Mouse (Mus musculus) liver, embryonic 11.5 days (tissue): ENCODE measurements at regions not wholly inside any gene's neighbourhood (a gene's known extent, or its start where the extent isn't known, plus 50 kb on each side); places are given as distances from the start of the nearest gene placed in this dataset.

ENCODE experiments used
- ATAC-seq: fragments of 200-750 bp; cut with Nextera tagmentation; replicated peaks from 2 replicates; pipeline ENCODE4 v1.8.0; 2017; ENCODE audit warnings: moderate number of reproducible peaks, mild to moderate bottlenecking, moderate TSS enrichment, moderate library complexity; ENCODE audit not compliant: low FRiP score
- DNase-seq: peaks from one replicate; pipeline ENCODE4 v3.0.0-alpha.2; 2017; ENCODE audit warnings: low spot score
- H3K27ac ChIP-seq: fragments of 300-500 bp; sonication (generic); 2 replicates; pipeline ENCODE4 v1.5.1; 2014; ENCODE audit warnings: mild to moderate bottlenecking, low read depth, low read length, control low read depth
- H3K27me3 ChIP-seq: fragments of 300-500 bp; sonication (generic); replicated peaks from 2 replicates; pipeline ENCODE4 v1.6.1; 2014; ENCODE audit warnings: low read length, mixed read lengths; ENCODE audit not compliant: control insufficient read depth, insufficient read depth
- H3K36me3 ChIP-seq: fragments of 300-500 bp; sonication (generic); 2 replicates; pipeline ENCODE4 v1.6.1; 2014; ENCODE audit warnings: mild to moderate bottlenecking, low read length, moderate library complexity, mixed read lengths; ENCODE audit not compliant: control insufficient read depth, insufficient read depth
- H3K4me1 ChIP-seq: fragments of 300-500 bp; sonication (generic); replicated peaks from 2 replicates; pipeline ENCODE4 v1.6.1; 2014; ENCODE audit warnings: low read length, mixed read lengths; ENCODE audit not compliant: control insufficient read depth, insufficient read depth
- H3K4me2 ChIP-seq: fragments of 300-500 bp; sonication (generic); 2 replicates; pipeline ENCODE4 v1.6.1; 2014; ENCODE audit warnings: mild to moderate bottlenecking, control low read depth, moderate library complexity
- H3K4me3 ChIP-seq: fragments of 300-500 bp; sonication (generic); 2 replicates; pipeline ENCODE4 v1.5.1; 2014; ENCODE audit warnings: low read depth, low read length, control low read depth
- H3K9ac ChIP-seq: fragments of 300-500 bp; sonication (generic); 2 replicates; pipeline ENCODE4 v1.6.1; 2014; ENCODE audit warnings: low read depth, low read length, control low read depth
- H3K9me3 ChIP-seq: fragments of 300-500 bp; sonication (generic); 2 replicates; pipeline ENCODE4 v1.6.1; 2016; ENCODE audit warnings: low read length, inconsistent platforms, mixed read lengths; ENCODE audit not compliant: control insufficient read depth
- WGBS: fragments of 180-500 bp; shearing (Covaris S2); extraction: QIAGEN DNeasy Blood & Tissue Kit; methylation state at CpG from one replicate; pipeline ENCODE4 v1.1.7; 2014; 5-methylcytosine and 5-hydroxymethylcytosine counted together

GRCm38 (mm10) chr13:71231182-71231581, 389.6 kb upstream of the Adamts16 start:
- H3K4me2 ChIP-seq, result no peak overlapping the region
- H3K27ac ChIP-seq, result no peak overlapping the region
- DNase-seq, result no peak
- H3K4me3 ChIP-seq, result no peak overlapping the region
- no peak for ATAC-seq
- no peaks in the 10 kb centered on the region for H3K9me3 ChIP-seq
- H3K27me3 ChIP-seq, result no peaks in the 10 kb centered on the region
- H3K4me1 ChIP-seq, result no peaks in the 10 kb centered on the region
- H3K36me3 ChIP-seq, result no peaks in the 10 kb centered on the region
- WGBS, result 80% methylated on average over 5 of the region's 5 CpGs
- H3K9ac ChIP-seq, result no peak overlapping the region

GRCm38 (mm10) chr13:71214776-71215175, 373.2 kb upstream of the Adamts16 start:
- Histone ChIP-seq H3K4me3 (no peak overlapping the region), H3K9me3 (no peaks in the 10 kb centered on the region), H3K9ac (no peak overlapping the region), H3K4me1 (no peaks in the 10 kb centered on the region), H3K4me2 (no peak overlapping the region), H3K27ac (no peak overlapping the region), H3K27me3 (no peaks in the 10 kb centered on the region), H3K36me3 (no peaks in the 10 kb centered on the region)
- DNase-seq (no peak), ATAC-seq (no peak)
- 63% methylated on average over 5 of the region's 5 CpGs for WGBS

- Histone ChIP-seq H3K4me2 (no peak overlapping the region), H3K9me3 (no peaks in the 10 kb centered on the region), H3K36me3 (no peaks in the 10 kb centered on the region), H3K27me3 (no peaks in the 10 kb centered on the region), H3K4me1 (no peaks in the 10 kb centered on the region), H3K9ac (no peak overlapping the region), H3K27ac (no peak overlapping the region), H3K4me3 (no peak overlapping the region)
- WGBS, result 72% methylated on average over 4 of the region's 4 CpGs
- DNase-seq (no peak), ATAC-seq (no peak)
Observed at GRCm38 (mm10) chr13:71211363-71211762, 369.8 kb upstream of the Adamts16 start.

GRCm38 (mm10) chr13:71210658-71211251, 369.1 kb upstream of the Adamts16 start:
- no peaks in the 10 kb centered on the region for H3K36me3 ChIP-seq
- WGBS, result 50% methylated on average over 7 of the region's 7 CpGs
- DNase-seq (no peak), ATAC-seq (0 out of 2 replicates have a peak, but pooled peaks have one; percentile 23)
- H3K27ac ChIP-seq, result no peak overlapping the region
- H3K4me3 ChIP-seq, result no peak overlapping the region
- H3K9me3 ChIP-seq, result no peaks in the 10 kb centered on the region
- H3K4me1 ChIP-seq, result no peaks in the 10 kb centered on the region
- no peaks in the 10 kb centered on the region for H3K27me3 ChIP-seq
- H3K9ac ChIP-seq, result no peak overlapping the region
- H3K4me2 ChIP-seq, result no peak overlapping the region

- no peak overlapping the region for H3K4me3 ChIP-seq
- no peaks in the 10 kb centered on the region for H3K4me1 ChIP-seq
- DNase-seq, result no peak
- ATAC-seq, result no peak
- WGBS, result 42% methylated on average over 3 of the region's 3 CpGs
- H3K27ac ChIP-seq, result no peak overlapping the region
- H3K4me2 ChIP-seq, result no peak overlapping the region
- H3K36me3 ChIP-seq, result no peaks in the 10 kb centered on the region
- no peaks in the 10 kb centered on the region for H3K27me3 ChIP-seq
- no peak overlapping the region for H3K9ac ChIP-seq
- no peaks in the 10 kb centered on the region for H3K9me3 ChIP-seq
Observed at GRCm38 (mm10) chr13:71205708-71206107, 364.1 kb upstream of the Adamts16 start.

GRCm38 (mm10) chr13:71200656-71201055, 359.0 kb upstream of the Adamts16 start:
- Histone ChIP-seq H3K9ac (no peak overlapping the region), H3K27me3 (no peaks in the 10 kb centered on the region), H3K9me3 (no peaks in the 10 kb centered on the region), H3K4me2 (no peak overlapping the region), H3K27ac (no peak overlapping the region), H3K4me3 (no peak overlapping the region), H3K4me1 (no peaks in the 10 kb centered on the region), H3K36me3 (no peaks in the 10 kb centered on the region)
- no peak for ATAC-seq
- 58% methylated on average over 3 of the region's 3 CpGs for WGBS
- DNase-seq, result no peak

GRCm38 (mm10) chr13:71195675-71196074, 354.1 kb upstream of the Adamts16 start:
- no peaks in the 10 kb centered on the region for H3K36me3 ChIP-seq
- H3K4me2 ChIP-seq, result no peak overlapping the region
- ATAC-seq (no peak), DNase-seq (no peak)
- no peaks in the 10 kb centered on the region for H3K4me1 ChIP-seq
- 85% methylated on average over 4 of the region's 4 CpGs for WGBS
- no peaks in the 10 kb centered on the region for H3K9me3 ChIP-seq
- H3K27me3 ChIP-seq, result no peaks in the 10 kb centered on the region
- H3K27ac ChIP-seq, result no peak overlapping the region
- no peak overlapping the region for H3K9ac ChIP-seq
- H3K4me3 ChIP-seq, result no peak overlapping the region

GRCm38 (mm10) chr13:71184500-71184899, 342.9 kb upstream of the Adamts16 start:
- H3K4me1 ChIP-seq, result no peaks in the 10 kb centered on the region
- no peak overlapping the region for H3K4me3 ChIP-seq
- H3K9ac ChIP-seq, result no peak overlapping the region
- no peak overlapping the region for H3K4me2 ChIP-seq
- no peak overlapping the region for H3K27ac ChIP-seq
- ATAC-seq, result no peak
- DNase-seq, result no peak
- no peaks in the 10 kb centered on the region for H3K9me3 ChIP-seq
- H3K36me3 ChIP-seq, result no peaks in the 10 kb centered on the region
- 70% methylated on average over 4 of the region's 4 CpGs for WGBS
- no peaks in the 10 kb centered on the region for H3K27me3 ChIP-seq

- DNase-seq (no peak), ATAC-seq (no peak)
- Histone ChIP-seq H3K4me1 (no peaks in the 10 kb centered on the region), H3K9me3 (no peaks in the 10 kb centered on the region), H3K36me3 (no peaks in the 10 kb centered on the region), H3K27me3 (no peaks in the 10 kb centered on the region), H3K27ac (no peak overlapping the region), H3K4me3 (no peak overlapping the region), H3K4me2 (no peak overlapping the region), H3K9ac (no peak overlapping the region)
Observed at GRCm38 (mm10) chr13:71179083-71179482, 337.5 kb upstream of the Adamts16 start.
